Mouse (Mus musculus): ENCODE results near the gene Tnfrsf25. TPM values are rescaled to one million over a fixed set of nuclear protein-coding genes. Genes with fewer than 3 reads are reported as not detected.

Tnfrsf25 gene
- total and polyA plus RNA-seq, 3 experiments: 0.79 to 2.5 (median 1.3) TPM

Other genes with a start within 250 kb of the Tnfrsf25 start
- 100 to 1,000 TPM in 1 of 2 experiments, 10 to 100 TPM in 1; 97.7 to 103 TPM for gene Dnajc11, start 182.2 kb upstream of the Tnfrsf25 start, total RNA-seq (2021)
- gene Dnajc11, start 182.2 kb upstream of the Tnfrsf25 start, polyA plus RNA-seq (2012; rRNA removed): 84.5 and 107 TPM in 2 replicates
- 10 to 100 TPM; 13.8 to 24.1 TPM for gene Thap3, start 126.9 kb upstream of the Tnfrsf25 start, total RNA-seq (2021)
- gene Thap3, start 126.9 kb upstream of the Tnfrsf25 start, polyA plus RNA-seq (2012; rRNA removed): 64.6 and 88.7 TPM in 2 replicates
- gene Phf13, start 119.7 kb upstream of the Tnfrsf25 start, total RNA-seq (2021): 10 to 100 TPM; 12.1 to 14.2 TPM
- 22.8 and 24.3 TPM in 2 replicates for gene Phf13, start 119.7 kb upstream of the Tnfrsf25 start, polyA plus RNA-seq (2012; rRNA removed)
- 10 to 100 TPM; 17.8 to 23.7 TPM for gene Klhl21, start 107.1 kb upstream of the Tnfrsf25 start, total RNA-seq (2021)
- 70.8 and 71.2 TPM in 2 replicates for gene Klhl21, start 107.1 kb upstream of the Tnfrsf25 start, polyA plus RNA-seq (2012; rRNA removed)
- 10 to 100 TPM in 1 of 2 experiments, 1 to 10 TPM in 1; 7.9 to 10.2 TPM for gene Zbtb48, start 88.3 kb upstream of the Tnfrsf25 start, total RNA-seq (2021)
- 9.1 and 10.5 TPM in 2 replicates for gene Zbtb48, start 88.3 kb upstream of the Tnfrsf25 start, polyA plus RNA-seq (2012; rRNA removed)
- 1 to 10 TPM in 1 of 2 experiments, not detected in 1; 1.4 TPM for gene Tas1r1, start 77.4 kb upstream of the Tnfrsf25 start, total RNA-seq (2021)
- 0.09 TPM in 1 of 2 replicates, not detected in the other for gene Tas1r1, start 77.4 kb upstream of the Tnfrsf25 start, polyA plus RNA-seq (2012; rRNA removed)
- gene Nol9, start 76.6 kb upstream of the Tnfrsf25 start, total RNA-seq (2021): 10 to 100 TPM; 16.8 to 30.6 TPM
- gene Nol9, start 76.6 kb upstream of the Tnfrsf25 start, polyA plus RNA-seq (2012; rRNA removed): 21.3 and 27.4 TPM in 2 replicates
- 10 to 100 TPM in 1 of 2 experiments, 1 to 10 TPM in 1; 7.4 to 15.5 TPM for gene Plekhg5, start 43.4 kb upstream of the Tnfrsf25 start, total RNA-seq (2021)
- 21.9 and 30.7 TPM in 2 replicates for gene Plekhg5, start 43.4 kb upstream of the Tnfrsf25 start, polyA plus RNA-seq (2012; rRNA removed)
- gene Espn, start 36.4 kb downstream of the Tnfrsf25 start, total RNA-seq (2021): 1 to 10 TPM; 1.7 to 2.3 TPM
- gene Espn, start 36.4 kb downstream of the Tnfrsf25 start, polyA plus RNA-seq (2012; rRNA removed): 8.3 and 10.4 TPM in 2 replicates
- not detected for gene Hes2, start 42.9 kb downstream of the Tnfrsf25 start, total RNA-seq (2021)
- 0.57 TPM in 1 of 2 replicates, not detected in the other for gene Hes2, start 42.9 kb downstream of the Tnfrsf25 start, polyA plus RNA-seq (2012; rRNA removed)
- gene Acot7, start 62.2 kb downstream of the Tnfrsf25 start, total RNA-seq (2021): 10 to 100 TPM; 43.4 to 65.0 TPM
- 22.1 and 25.5 TPM in 2 replicates for gene Acot7, start 62.2 kb downstream of the Tnfrsf25 start, polyA plus RNA-seq (2012; rRNA removed)
- 1 to 10 TPM; 3.5 to 8.3 TPM for gene Gpr153, start 158.3 kb downstream of the Tnfrsf25 start, total RNA-seq (2021)
- 16.6 and 22.4 TPM in 2 replicates for gene Gpr153, start 158.3 kb downstream of the Tnfrsf25 start, polyA plus RNA-seq (2012; rRNA removed)
- gene Hes3, start 175.7 kb downstream of the Tnfrsf25 start, total RNA-seq (2021): not detected
- 0.30 TPM in 1 of 2 replicates, not detected in the other for gene Hes3, start 175.7 kb downstream of the Tnfrsf25 start, polyA plus RNA-seq (2012; rRNA removed)
- gene Icmt, start 181.3 kb downstream of the Tnfrsf25 start, total RNA-seq (2021): 10 to 100 TPM; 34.6 to 49.1 TPM
- 39.5 and 48.3 TPM in 2 replicates for gene Icmt, start 181.3 kb downstream of the Tnfrsf25 start, polyA plus RNA-seq (2012; rRNA removed)
- gene Rnf207, start 203.1 kb downstream of the Tnfrsf25 start, total RNA-seq (2021): 1 to 10 TPM in 1 of 2 experiments, under 1 TPM in 1; 0.84 to 1.1 TPM
- 0.26 and 0.67 TPM in 2 replicates for gene Rnf207, start 203.1 kb downstream of the Tnfrsf25 start, polyA plus RNA-seq (2012; rRNA removed)
- gene Rpl22, start 209.8 kb downstream of the Tnfrsf25 start, total RNA-seq (2021): 100 to 1,000 TPM; 401 to 498 TPM
- 12.3 and 12.5 TPM in 2 replicates for gene Rpl22, start 209.8 kb downstream of the Tnfrsf25 start, polyA plus RNA-seq (2012; rRNA removed)
- 1 to 10 TPM; 5.0 to 7.9 TPM for gene Chd5, start 222.7 kb downstream of the Tnfrsf25 start, total RNA-seq (2021)
- gene Chd5, start 222.7 kb downstream of the Tnfrsf25 start, polyA plus RNA-seq (2012; rRNA removed): 3.0 and 3.5 TPM in 2 replicates